Mouse (Mus musculus) monocyte, adult 5-6 weeks (primary cell): ENCODE data around the gene Uso1. TPM values are rescaled to one million over a fixed set of nuclear protein-coding genes. Genes with fewer than 3 reads are reported as not detected.
"Not testable (repeated sequence)": the region's sequence is repeated elsewhere in the genome, so short reads cannot be mapped to it uniquely, and the experiment has no call there.

ENCODE experiments used
- ATAC-seq: fragments of 153-309, 156-312 bp; replicated peaks from 2 replicates; pipeline ENCODE4 v1.8.0; 2017; ENCODE audit warnings: mild to moderate bottlenecking; ENCODE audit not compliant: low TSS enrichment, insufficient number of reproducible peaks, severe bottlenecking, poor library complexity, low FRiP score
- total RNA-seq: library from RNA; stranded (forward); fragments of 200-1000, 200-491, 200-594 nt; gene quantifications from 3 replicates; pipeline ENCODE4 v1.2.3, GENCODE M21; 2017

Uso1 gene
- total RNA-seq, 1 experiment from 2014 or later, result 28.5 TPM

DNA sequence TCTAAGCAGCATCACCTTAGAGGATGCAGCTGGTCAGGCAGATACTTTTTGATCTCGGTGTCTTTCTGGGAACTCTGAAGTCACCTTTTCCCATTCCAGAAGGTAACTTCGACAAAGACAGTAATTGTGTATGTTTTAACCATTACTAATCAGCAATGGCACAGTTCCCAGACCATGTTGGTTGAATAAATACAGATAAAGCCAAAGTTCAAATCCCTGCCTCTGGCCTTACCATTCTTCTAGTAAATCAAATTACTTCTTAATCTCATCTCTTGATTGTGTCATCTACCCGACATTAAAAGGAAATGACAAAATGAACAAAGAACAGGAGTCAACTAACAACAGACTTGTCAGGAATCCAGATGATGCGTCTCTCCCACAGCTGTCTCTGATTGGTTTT, 16.1 kb upstream of the Uso1 start:
- no peak for ATAC-seq

DNA sequence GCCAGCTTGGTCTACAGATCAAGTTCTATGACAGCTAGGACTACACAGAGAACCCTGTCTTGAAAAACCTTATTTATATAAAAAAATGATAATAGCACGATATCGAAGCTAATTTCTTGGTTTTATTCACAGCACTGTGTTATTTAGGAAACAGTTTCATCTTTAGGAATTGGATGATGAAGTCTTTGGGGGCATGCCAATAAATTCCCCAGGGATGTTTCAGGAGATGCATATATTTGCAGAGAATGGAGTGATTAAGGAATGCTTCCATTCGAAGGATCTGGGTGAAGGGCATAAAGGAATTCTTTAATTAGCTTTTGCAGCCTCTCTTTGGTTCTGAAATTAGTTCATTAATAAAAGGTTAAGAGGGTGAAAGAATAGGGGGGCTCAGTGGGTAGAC, 12.3 kb upstream of the Uso1 start:
- no peak for ATAC-seq

DNA sequence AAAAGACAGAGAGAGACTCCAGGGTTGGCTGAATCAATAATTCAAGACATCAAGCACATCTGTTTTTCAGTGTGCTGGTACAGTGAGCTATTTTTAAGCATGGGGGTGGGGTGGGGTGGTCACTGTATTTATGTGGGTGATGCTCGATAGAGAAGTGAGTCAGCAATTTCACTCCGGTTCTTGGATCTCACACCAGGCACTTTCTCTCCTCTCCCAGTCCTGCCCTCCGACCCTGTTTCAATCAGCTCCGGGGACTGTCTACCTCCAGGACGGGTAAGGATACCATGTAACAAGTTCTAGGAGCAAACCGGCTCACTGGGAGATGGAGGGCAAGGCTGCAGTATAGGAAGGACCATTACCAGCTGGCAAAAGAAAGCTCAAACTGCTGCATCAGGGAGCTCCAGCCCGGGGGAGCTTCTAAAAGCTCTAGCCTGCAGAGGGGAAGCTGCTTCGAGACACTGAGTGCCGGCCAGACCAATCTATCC, 10.6 kb upstream of the Uso1 start:
- ATAC-seq, result 0 out of 2 replicates have a peak, but pooled peaks have one; percentile 16

DNA sequence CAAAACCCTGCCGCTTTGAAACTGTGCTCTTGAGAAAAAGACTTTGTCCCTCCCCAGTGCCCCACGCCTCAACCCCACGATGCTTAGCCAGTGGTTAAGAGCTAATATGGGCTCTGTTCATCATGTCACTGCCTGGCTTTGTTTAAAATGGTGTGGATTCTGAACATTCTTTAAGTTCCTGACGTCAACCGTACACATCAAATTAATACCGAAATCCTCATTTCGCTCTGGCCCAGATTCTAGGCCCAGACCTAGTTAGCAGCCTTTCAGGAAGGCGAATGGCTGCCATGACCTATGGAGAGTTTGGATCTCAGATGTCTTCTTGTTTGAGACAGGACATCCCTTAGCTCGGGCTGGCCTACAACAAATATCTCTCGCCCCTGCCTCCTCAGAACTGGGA, 10.0 kb upstream of the Uso1 start:
- ATAC-seq, result no peak

DNA sequence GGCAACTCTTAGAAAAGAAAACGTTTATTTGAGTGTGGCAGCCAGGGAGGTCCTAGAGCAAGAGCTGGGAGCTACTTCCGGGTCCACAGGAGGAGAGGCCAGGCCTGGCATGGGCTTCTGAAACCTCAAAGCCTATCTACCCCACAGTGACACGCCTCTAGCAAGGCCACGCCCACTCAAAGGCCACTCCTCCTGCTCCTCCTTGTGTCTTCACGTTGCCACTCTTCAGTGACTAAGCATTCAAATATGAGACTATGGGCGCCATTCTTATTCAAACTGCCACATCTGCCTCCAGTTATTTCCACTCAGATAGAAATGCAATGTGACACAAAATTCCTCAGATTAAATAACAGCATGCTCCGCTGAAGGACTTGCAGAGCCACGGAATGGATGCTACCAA, 9.2 kb upstream of the Uso1 start:
- peak; percentile 82 for ATAC-seq

DNA sequence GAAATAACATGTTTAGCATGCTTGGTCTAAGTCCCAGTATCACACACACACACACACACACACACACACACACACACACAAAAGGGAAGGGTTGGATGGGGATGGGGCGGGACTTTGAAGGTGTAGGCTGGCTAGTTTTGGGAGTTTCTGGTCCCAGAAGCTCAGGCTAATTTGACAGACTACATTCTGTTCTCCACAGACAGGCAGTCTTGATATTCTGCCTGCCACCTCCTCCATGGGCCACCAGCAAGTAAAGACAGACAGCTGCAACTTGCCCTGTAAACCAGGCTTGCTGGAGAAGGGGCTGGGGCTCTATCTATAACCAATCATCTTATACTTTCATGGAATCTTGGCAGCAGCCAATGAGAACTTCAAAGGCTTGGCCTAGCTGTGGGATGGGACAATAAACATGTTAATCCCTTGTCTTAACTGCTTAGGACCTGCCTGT, 8.4 kb upstream of the Uso1 start:
- ATAC-seq, result no peak

DNA sequence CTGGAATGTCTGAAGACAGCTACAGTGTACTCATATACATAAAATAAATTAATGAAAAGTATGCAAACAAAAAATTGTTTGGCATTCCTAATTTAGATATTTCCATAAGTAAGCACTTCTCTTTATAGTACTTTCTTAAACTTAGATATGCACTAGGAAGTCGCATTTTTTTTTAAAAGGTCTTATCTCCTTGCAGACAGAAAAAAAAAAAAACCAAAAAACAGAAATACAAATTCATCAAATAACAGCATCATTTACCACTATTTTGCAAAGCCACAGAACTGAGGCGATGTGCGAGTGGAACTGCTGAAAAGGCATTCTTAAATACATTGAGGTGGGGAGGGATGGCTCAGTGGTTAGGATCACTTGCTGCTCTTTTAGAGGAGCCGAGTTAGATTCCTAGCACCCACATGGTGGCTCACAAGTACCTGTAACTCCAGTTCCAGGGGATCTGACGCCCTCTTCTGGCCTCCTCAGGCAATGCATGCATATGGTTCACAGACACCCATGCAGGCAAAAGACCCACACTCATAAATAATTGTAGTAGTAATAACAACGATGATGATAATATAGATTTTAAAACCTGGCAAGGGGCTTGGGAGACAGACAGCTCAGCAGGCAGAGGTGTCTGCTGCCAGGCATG, 7.6 kb upstream of the Uso1 start:
- no peak for ATAC-seq

DNA sequence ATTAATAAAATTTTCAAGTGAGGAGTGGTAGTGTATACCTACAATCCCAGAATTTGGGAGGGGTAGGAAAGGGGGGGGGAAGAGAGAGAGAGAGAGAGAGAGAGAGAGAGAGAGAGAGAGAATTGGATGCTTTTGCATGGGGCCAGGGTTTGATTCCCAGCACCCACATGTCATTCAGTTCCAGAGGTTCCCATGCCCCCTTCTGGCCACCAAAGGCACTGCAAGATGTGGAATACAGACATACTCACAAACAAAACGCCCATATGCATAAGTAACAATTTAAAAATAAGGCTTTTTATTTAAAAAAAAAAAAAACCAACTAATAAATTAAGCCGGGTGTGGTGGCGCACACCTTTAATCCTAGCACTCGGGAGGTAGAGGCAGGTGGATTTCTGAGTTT, 5.6 kb upstream of the Uso1 start:
- no peak for ATAC-seq

DNA sequence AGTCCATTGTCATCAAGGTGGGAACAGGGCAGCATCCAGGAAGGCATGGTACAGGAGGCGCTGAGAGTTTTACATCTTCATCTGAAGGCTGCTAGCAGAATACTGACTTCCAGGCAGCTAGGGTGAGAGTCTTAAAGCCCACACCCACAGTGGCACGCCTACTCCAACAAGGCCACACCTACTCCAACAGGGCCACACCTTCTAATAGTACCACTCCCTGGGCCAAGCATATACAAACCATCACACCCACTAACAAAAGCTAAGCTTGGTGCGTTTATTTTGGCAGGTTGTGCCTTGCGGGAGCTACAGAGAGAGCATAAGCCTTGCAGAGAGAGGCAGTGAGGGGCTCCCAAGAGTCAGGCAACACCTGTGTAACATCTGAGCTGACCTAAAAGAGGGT, 4.7 kb upstream of the Uso1 start:
- ATAC-seq, result not testable (repeated sequence)

DNA sequence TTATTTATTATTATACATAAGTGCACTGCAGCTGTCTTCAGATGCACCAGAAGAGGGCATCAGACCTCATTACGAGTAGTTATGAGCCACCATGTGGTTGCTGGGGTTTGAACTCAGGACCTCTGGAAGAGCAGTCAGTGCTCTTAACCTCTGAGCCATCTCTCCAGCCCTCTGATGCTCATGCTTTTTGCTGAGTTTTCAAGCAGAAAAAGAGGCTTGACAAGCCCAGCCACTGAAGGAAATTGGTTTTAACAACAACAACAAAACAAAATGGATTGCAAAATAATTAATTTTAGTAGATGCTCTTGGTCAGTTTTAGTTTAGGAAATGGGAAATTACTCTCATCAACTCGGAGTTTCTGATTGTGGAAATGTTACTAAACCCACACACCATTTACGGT, 2.8 kb upstream of the Uso1 start:
- no peak for ATAC-seq

DNA sequence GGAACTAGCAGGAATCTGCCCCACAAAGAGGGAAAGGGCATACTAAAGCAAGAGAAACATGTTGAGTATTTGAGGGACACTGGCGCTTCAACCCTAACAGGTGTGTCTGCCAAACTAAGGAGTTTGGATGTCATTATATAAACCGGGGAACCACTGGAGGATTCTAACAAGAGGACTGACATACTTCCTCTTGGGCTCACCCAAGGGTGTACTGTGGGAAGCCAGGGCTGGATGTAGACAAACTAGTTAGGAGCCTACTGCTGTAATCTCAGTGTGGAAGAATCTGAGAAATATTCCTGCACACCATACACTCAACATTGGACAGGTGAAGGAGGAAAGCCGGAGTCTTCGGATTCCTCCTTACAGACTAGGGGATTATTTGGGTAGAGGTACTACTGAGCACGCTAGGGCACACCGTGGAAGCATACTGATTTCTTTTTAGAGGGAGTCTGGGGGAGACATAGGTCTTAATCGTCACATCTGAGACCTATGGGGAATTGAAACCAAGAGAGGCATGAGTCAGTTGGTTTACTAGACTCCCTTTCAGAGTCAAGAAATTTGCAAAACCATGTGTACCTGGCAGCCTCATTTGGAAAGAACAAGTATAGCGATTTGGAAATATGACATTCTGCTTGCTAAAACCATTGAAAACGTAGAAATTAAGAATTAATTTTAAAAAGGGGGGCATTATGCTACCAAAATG, 1.1 kb upstream of the Uso1 start:
- no peak for ATAC-seq

DNA sequence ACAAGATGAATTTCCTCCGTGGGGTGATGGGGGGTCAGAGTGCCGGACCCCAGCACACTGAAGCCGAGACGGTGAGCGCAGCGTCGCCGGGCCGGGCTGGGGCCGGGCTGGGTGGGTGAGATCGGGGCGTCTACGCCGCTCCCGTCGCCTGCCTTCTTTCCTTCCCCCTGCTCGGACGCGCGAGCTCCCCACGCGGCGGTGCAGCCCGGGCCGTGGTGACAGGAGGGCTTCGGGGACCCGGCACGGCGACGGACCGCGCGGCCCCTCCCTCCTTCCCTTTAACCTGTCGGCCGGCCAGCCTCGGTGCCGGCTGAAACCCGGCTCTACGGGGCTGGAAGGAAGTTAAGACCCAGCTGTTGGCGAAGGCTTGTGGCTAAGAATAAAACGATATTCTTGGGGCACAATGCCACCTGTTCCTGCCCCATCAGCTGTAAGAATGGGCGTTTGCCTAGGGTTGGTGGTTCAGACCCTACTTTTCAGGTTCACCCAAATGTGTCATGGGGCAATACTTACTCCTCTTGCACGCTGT, 419 bp downstream of the Uso1 start:
- ATAC-seq, result no peak

DNA sequence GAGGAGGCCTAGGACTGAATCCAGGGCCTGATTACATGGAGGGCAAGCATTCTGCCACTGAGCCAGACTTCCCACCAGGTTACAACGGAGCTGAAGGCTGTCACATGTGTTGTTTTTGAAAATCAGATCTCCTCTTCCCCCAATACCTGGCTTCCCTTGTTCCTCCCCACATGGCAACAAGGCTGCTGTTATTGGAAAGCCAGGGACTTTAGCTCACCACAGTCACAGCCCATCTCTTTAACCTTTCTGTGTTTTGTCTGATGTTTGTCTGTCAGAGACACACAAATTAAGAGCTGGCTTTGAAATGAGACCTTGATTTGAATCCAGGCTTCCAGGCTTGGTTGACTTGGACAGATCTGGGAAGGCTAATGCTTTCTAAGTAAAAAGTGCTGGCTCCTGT, 1.5 kb downstream of the Uso1 start:
- no peak for ATAC-seq

DNA sequence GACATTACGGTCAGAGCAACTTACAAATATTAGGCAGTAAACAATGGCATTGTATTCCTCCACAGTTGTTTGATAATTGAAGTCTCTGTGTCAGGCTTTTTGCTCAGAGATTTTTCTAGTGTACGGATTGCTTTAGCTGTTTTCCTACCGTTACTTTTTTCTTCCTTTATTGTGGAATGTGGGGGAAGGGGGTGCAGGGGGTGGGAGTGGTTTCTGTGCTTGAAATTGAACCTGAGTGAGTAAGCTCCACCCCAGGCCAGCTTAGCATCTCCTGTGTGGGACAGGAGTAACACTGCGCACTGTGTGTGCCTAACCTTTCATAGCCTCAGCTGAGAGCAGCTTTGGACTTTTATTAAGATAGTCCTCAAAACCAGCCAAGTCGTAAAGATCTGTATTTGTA, 4.0 kb downstream of the Uso1 start:
- ATAC-seq, result no peak

DNA sequence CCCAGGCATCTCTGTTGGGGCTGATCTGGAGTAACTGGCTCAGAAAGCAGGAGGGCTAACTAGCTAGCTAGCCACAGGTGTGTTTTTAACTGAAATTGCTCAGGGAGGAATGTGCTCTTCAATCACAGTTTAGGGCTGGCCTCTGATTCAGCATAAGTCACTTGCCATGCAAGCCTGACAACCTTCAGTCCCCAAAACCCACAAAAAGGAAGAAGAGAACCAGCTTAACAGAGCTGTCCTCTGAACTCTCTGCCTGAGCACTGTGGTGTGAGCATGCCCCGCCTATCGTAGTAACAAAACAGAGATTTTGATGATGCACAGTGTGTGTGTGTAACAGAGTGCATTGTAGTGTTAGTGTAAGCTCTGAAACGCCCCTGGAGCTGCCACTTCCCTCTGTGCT, 4.7 kb downstream of the Uso1 start:
- ATAC-seq, result no peak

DNA sequence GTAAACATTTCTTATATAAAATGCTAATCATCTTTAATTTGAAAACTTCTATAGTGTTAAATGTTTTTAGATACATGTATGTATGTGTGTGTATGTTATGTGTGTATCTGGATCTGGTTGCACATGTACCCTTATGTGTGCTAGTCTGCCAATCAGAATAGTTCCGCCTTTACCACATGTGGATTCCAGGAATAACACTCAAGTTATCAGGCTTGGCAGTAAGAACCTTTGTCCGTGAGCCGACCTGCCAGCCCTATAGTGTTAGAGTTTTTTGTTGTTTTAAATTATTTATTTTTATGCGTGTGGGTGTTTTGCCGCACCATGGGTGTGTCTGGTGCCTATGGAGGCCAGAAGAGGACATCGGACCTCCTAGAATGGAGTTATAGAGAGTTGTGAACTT, 5.9 kb downstream of the Uso1 start:
- ATAC-seq, result no peak

DNA sequence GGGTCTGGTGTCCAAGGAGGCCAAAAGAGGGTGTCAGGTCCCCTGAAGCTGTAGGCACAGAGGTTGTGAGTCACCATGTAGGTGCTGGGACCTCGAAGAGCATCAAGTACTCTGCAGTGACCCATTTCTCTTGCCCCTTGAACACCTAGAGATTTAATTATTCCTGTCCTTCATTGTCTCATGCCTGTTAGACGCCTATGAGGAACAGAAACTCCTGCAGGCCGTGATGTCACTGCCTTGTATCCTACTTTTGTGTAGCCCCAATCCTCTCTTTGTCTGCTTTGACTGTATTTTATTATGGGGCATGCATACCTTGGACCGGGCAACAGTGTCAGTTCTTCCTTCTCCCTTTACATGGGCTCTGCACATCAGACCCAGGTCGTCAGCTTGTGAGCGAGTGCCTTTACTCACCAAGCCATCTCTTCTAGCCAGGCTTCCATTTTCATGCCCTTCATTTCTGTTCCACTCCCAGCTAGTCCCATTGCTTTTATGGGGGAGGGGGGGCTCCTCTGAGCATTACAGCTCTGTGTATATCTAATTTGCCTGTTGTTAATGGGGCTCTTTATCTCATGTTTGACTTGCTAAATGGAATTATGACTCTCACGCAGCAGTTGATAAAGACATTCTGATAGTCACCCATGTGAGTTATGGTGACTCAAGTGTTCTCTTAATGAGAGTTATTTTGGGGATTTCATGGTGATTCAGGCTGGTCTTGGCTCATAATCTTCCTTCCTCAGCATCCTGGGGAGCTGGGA, 7.4 kb downstream of the Uso1 start:
- 0 out of 2 replicates have a peak, but pooled peaks have one; percentile 33 for ATAC-seq

DNA sequence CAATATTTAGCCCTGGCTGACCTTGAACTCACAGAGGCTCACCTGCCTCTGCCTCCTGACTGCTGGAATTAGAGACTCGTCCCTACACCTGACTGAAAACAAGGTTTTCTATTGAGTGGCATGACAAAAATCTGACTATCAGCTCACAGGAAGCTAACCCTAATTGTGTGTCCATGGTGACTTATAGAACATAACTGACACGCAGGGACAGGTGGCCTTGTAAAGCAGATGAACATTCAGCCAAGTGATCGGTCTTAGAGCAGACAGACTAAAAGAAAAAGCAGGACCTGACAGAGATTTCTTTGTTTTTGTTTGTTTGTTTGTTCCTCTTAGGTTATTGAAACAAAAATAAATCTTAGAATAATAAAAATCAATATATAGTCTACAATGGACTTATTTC, 10.5 kb downstream of the Uso1 start:
- ATAC-seq, result no peak

DNA sequence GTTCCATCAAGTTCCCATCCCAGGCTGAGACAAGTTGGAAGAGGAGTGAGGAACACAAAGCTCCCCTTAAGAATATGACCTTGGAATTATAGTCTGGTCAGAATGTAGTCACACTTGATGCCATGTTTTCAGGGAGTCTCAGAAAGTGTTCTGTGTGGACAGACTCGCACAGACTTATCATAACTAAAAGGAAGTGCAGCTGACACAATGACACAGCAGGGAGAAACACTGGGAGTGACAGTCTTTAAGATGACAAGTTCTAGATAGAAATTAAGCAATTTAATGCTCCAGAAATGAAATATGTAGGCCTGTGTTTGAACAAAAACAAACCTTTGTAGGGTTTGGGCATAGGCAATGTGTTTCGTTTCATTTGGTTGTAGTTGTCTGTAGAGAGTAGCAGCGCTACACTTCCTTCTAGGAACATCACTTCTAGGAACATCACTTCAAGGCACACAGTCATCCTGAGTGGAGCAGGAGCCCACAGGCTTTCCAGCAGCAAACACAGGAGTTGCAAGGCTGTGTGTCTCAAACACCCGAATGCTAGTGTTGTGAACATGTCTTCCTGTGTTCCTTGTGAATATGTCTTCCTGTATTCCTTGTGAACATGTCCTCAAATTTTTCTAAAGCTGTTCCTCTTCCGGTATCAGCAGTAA, 11.7 kb downstream of the Uso1 start:
- no peak for ATAC-seq
